Mouse (Mus musculus) adrenal gland, postnatal 4 days (tissue): ENCODE results near the gene Commd6. TPM values are rescaled to one million over a fixed set of nuclear protein-coding genes. Genes with fewer than 3 reads are reported as not detected.
A peak's percentile ranks its signal among the peaks of the same experiment; 100 is the strongest.
"Not testable (repeated sequence)": the region's sequence is repeated elsewhere in the genome, so short reads cannot be mapped to it uniquely, and the experiment has no call there.

ENCODE experiments used
- DNase-seq, 2 experiments: peaks; one replicate each; pipeline ENCODE4 v3.0.0; 2021 to 2022; ENCODE audit warnings: low spot score in 2 of 2, mixed read lengths in 2 of 2
- total RNA-seq, 2 experiments: library from RNA; stranded (reverse); gene quantifications; 2 replicates each; pipeline ENCODE4 v1.2.3; 2021

Commd6 gene
- total RNA-seq, 2 experiments from 2014 or later, result 69.8 to 70.0 TPM

GRCm38 (mm10) chr14:101610701-101611100 is 29.8 kb downstream of the Commd6 start:
- no peak for DNase-seq

GRCm38 (mm10) chr14:101608519-101609368 is 31.7 kb downstream of the Commd6 start, which contains the start of gene Tbc1d4:
TSS of gene Tbc1d4 (minus strand) at chr14:101609191.
- peak; percentile 68 to 73 for DNase-seq

- peak in 1 of 2 experiments; percentile 17 for DNase-seq
Observed at GRCm38 (mm10) chr14:101607631-101608518, 32.6 kb downstream of the Commd6 start.

GRCm38 (mm10) chr14:101605843-101606242 is 34.6 kb downstream of the Commd6 start:
- DNase-seq, result no peak

- no peak for DNase-seq
Observed at GRCm38 (mm10) chr14:101602851-101603250, 37.6 kb downstream of the Commd6 start.

GRCm38 (mm10) chr14:101597096-101597715 is 43.3 kb downstream of the Commd6 start:
- no peak for DNase-seq

GRCm38 (mm10) chr14:101596691-101597090 is 43.8 kb downstream of the Commd6 start:
- DNase-seq, result no peak

- DNase-seq, result no peak
Observed at GRCm38 (mm10) chr14:101595301-101596080, 45.0 kb downstream of the Commd6 start.

- no peak for DNase-seq
Observed at GRCm38 (mm10) chr14:101594001-101594400, 46.5 kb downstream of the Commd6 start.

- DNase-seq, result no peak
Observed at GRCm38 (mm10) chr14:101593340-101593739, 47.1 kb downstream of the Commd6 start.

- no peak for DNase-seq
Observed at GRCm38 (mm10) chr14:101591101-101591500, 49.4 kb downstream of the Commd6 start.

GRCm38 (mm10) chr14:101588209-101588991 is 52.1 kb downstream of the Commd6 start:
- DNase-seq, result not testable (repeated sequence)

- not testable (repeated sequence) for DNase-seq
Observed at GRCm38 (mm10) chr14:101587366-101588040, 53.0 kb downstream of the Commd6 start.

GRCm38 (mm10) chr14:101586096-101586495 is 54.4 kb downstream of the Commd6 start:
- DNase-seq, result no peak

Other genes starting within 250 kb of the Commd6 start
- 10 to 100 TPM; 63.4 to 65.0 TPM for gene Tbc1d4, start 31.5 kb downstream of the Commd6 start, total RNA-seq
- gene Uchl3, start 13.3 kb upstream of the Commd6 start, total RNA-seq, result 10 to 100 TPM; 37.4 to 37.6 TPM
- 1 to 10 TPM; 2.5 to 3.2 TPM for gene Gm9922, start 89.1 kb upstream of the Commd6 start, total RNA-seq
- gene Lmo7, start 89.3 kb upstream of the Commd6 start, total RNA-seq, result 10 to 100 TPM; 30.0 to 30.8 TPM